Mouse (Mus musculus): ENCODE measurements at regions not wholly inside any gene's neighbourhood (a gene's known extent, or its start where the extent isn't known, plus 50 kb on each side); places are given as distances from the start of the nearest gene placed in this dataset.

DNA sequence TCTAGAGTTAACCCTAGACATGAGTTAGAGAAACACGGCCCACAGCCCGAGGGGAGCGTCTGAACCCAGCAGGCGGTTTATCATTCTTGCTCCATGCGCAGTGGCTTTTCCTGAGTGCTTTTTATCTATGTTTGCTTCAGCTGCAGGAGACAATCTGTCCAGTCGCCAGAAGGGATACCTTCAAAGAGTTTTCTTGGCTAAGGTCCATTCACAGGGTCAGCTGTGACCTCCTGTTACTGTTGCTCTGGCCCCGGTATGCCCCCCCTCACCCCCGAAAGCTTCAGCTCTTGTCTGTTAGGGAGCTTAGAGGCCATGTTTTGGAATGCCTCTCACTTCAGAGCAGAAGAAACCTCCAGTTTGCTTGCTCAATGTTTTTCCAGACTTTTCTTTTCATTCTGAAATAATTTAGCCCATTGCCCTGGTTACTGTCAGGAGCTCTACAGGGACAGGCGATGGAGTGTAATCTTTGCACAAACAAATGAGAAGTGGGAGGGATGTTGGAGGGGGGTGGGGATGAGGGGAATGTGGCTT, 51.2 kb upstream of the Slc1a3 start:
- H3K4me3 ChIP-seq (replicated peaks in 1 of 3; ENCODE audit: low read depth in 2 of 3, low read length in 2 of 3, poor library complexity in 1 of 3): no peak overlapping the region
- no peak overlapping the region for H3K27ac ChIP-seq (ENCODE audit: insufficient read depth, low read depth)
- DNase-seq (ENCODE audit: extremely low read depth): no peak
- dilution Hi-C loops (cut with MboI; ENCODE audit: extremely low pct_ligation_motif_present, extremely low pct_unique_long_range_greater_than_20kb, low sequenced_read_pairs) (no loop called here), in situ Hi-C loops (cut with MboI; ENCODE audit: low pct_ligation_motif_present, low pct_unique_long_range_greater_than_20kb, low sequenced_read_pairs) (loop anchor here (10.0 kb wide), 1 partner anchor 127 kb away; no protein-coding TSS in a partner anchor)
- no peak overlapping the region for H3K9ac ChIP-seq (ENCODE audit: insufficient read depth, low read depth)
- H3K4me1 ChIP-seq (ENCODE audit: control insufficient read depth in 1 of 2, insufficient read depth in 2 of 2): peaks cover 0 to 10% of the 10 kb centered on the region in 2 experiments; a peak in 2 of 4 replicates
- no peaks in the 10 kb centered on the region for H3K36me3 ChIP-seq (replicated peaks in 1 of 2; ENCODE audit: control insufficient read depth in 1 of 2, insufficient read depth in 1 of 2, low read length in 1 of 2)
- H3K79me2 ChIP-seq (replicated peaks; ENCODE audit: control insufficient read depth, extremely low read depth, insufficient read depth, poor library complexity, severe bottlenecking): no peaks in the 10 kb centered on the region
- no peaks in the 10 kb centered on the region for H3K27me3 ChIP-seq (replicated peaks)
- TF ChIP-seq ETS1 (conservative IDR thresholded peaks at IDR 0.05; ENCODE audit: low read depth, low read length): no peak
- TF ChIP-seq SIN3A (IDR thresholded peaks at IDR 0.05; ENCODE audit: low read length): no peak
- TF ChIP-seq NRF1 (IDR thresholded peaks at IDR 0.05; ENCODE audit: low read depth, low read length): no peak
- no peak for TF ChIP-seq CHD2 (IDR thresholded peaks at IDR 0.05; ENCODE audit: low read length)
- TF ChIP-seq NELFE (IDR thresholded peaks at IDR 0.05; ENCODE audit: low read depth, low read length): no peak
- no peak for TF ChIP-seq ZKSCAN1 (IDR thresholded peaks at IDR 0.05; ENCODE audit: borderline replicate concordance, low read depth, low read length)
- TF ChIP-seq ELF1 (IDR thresholded peaks at IDR 0.05; ENCODE audit: low read depth, low read length): no peak
- no peak for TF ChIP-seq MEF2A (IDR thresholded peaks at IDR 0.05; ENCODE audit: borderline replicate concordance, low read depth, low read length)
- no peak for TF ChIP-seq PAX5 (IDR thresholded peaks at IDR 0.05; ENCODE audit: low read length)
- no peak for TF ChIP-seq CHD1 (IDR thresholded peaks at IDR 0.05; ENCODE audit: low read depth, low read length)
- TF ChIP-seq MYC (IDR thresholded peaks at IDR 0.05; ENCODE audit: low read depth, low read length): no peak
- TF ChIP-seq SMC3 (IDR thresholded peaks at IDR 0.05; ENCODE audit: low read depth, low read length): no peak
- no peak for TF ChIP-seq MXI1 (IDR thresholded peaks at IDR 0.05; ENCODE audit: low read depth, low read length)
- no peak for TF ChIP-seq USF2 (conservative IDR thresholded peaks at IDR 0.05; ENCODE audit: low read depth, low read length)
- no peak for TF ChIP-seq GABPA (IDR thresholded peaks at IDR 0.05; ENCODE audit: insufficient replicate concordance, low read depth, low read length)
- no peak for TF ChIP-seq BHLHE40 (IDR thresholded peaks at IDR 0.05; ENCODE audit: low read depth, low read length)
- no peak for TF ChIP-seq CTCF (conservative IDR thresholded peaks at IDR 0.05 in 1 of 2, IDR thresholded peaks at IDR 0.05 in 1 of 2; ENCODE audit: low read depth in 2 of 2, low read length in 2 of 2)
- no peak for TF ChIP-seq ZNF384 (IDR thresholded peaks at IDR 0.05; ENCODE audit: low read depth, low read length)
- no peak for TF ChIP-seq KAT2A (IDR thresholded peaks at IDR 0.05; ENCODE audit: insufficient replicate concordance, low read length)
- no peak for TF ChIP-seq E2F4 (IDR thresholded peaks at IDR 0.05; ENCODE audit: insufficient replicate concordance, low read depth, low read length)
- H3K9me3 ChIP-seq (replicated peaks; ENCODE audit: low read length): no peaks in the 10 kb centered on the region
- H3K4me2 ChIP-seq (ENCODE audit: insufficient read depth, low read depth, poor library complexity, severe bottlenecking): no peak overlapping the region

DNA sequence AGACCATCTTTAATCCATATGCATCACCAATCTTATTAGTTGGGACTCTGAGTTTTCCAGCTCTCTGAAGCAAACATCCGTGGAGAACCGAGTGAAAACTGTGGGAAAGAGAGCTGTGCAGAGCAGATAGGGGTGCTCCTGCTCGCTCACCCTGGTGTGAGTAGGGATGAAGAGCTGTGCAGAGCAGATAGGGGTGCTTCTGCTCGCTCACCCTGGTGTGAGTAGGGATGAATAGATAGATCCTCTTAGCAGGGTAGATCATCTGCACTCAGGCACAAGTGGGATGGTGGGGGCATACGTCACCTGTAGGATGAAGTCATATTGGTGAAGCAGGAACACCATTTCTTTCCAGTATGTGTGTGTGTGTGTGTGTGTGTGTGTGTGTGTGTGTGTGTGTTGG, 50.6 kb upstream of the Slc1a3 start:
- TF ChIP-seq SIN3A (IDR thresholded peaks at IDR 0.05; ENCODE audit: low read length) (no peak), CHD2 (IDR thresholded peaks at IDR 0.05; ENCODE audit: low read length) (no peak), HCFC1 (IDR thresholded peaks at IDR 0.05; ENCODE audit: low read depth, low read length) (no peak), ZNF384 (IDR thresholded peaks at IDR 0.05; ENCODE audit: low read depth, low read length) (no peak), JUN (IDR thresholded peaks at IDR 0.05; ENCODE audit: insufficient read depth, low read depth, low read length) (no peak)
- Histone ChIP-seq H3K27ac (ENCODE audit: insufficient read depth, low read depth) (no peak overlapping the region), H3K27me3 (replicated peaks) (no peaks in the 10 kb centered on the region), H3K36me3 (replicated peaks in 1 of 2; ENCODE audit: control insufficient read depth in 1 of 2, insufficient read depth in 1 of 2, low read length in 1 of 2) (no peaks in the 10 kb centered on the region), H3K4me2 (ENCODE audit: insufficient read depth, low read depth, poor library complexity, severe bottlenecking) (no peak overlapping the region), H3K4me3 (replicated peaks in 1 of 3; ENCODE audit: low read depth in 2 of 3, low read length in 2 of 3, poor library complexity in 1 of 3) (no peak overlapping the region), H3K79me2 (replicated peaks; ENCODE audit: control insufficient read depth, extremely low read depth, insufficient read depth, poor library complexity, severe bottlenecking) (no peaks in the 10 kb centered on the region), H3K4me1 (ENCODE audit: control insufficient read depth in 1 of 2, insufficient read depth in 2 of 2) (peaks cover 0 to 10% of the 10 kb centered on the region in 2 experiments; a peak in 3 of 4 replicates), H3K9ac (ENCODE audit: insufficient read depth, low read depth) (no peak overlapping the region), H3K9me3 (replicated peaks; ENCODE audit: low read length) (no peaks in the 10 kb centered on the region)
- dilution Hi-C loops (cut with MboI; ENCODE audit: extremely low pct_ligation_motif_present, extremely low pct_unique_long_range_greater_than_20kb, low sequenced_read_pairs): no loop called here
- in situ Hi-C loops (cut with MboI; ENCODE audit: low pct_ligation_motif_present, low pct_unique_long_range_greater_than_20kb, low sequenced_read_pairs): loop anchor here (10.0 kb wide), 1 partner anchor 126 kb away; no protein-coding TSS in a partner anchor
- DNase-seq (ENCODE audit: extremely low read depth): no peak
